Mouse (Mus musculus) layer of hippocampus, postnatal 25 days (tissue): Measurements from ENCODE around the gene Fkbp14. TPM values are rescaled to one million over a fixed set of nuclear protein-coding genes. Genes with fewer than 3 reads are reported as not detected.

Source experiments
- DNase-seq, 2 experiments: peaks; one replicate each; pipeline ENCODE4 v3.0.0; 2022; ENCODE audit warnings: mixed read lengths in 2 of 2, low spot score in 1 of 2; ENCODE audit errors: extremely low spot score in 1 of 2
- total RNA-seq, 2 experiments: library from RNA; stranded (reverse); gene quantifications; 2 replicates each; pipeline ENCODE4 v1.2.3; 2021

The Fkbp14 gene
- total RNA-seq, 2 experiments from 2014 or later: 12.1 to 12.8 TPM

- DNase-seq: no peak
Measured at GRCm38 (mm10) chr6:54590691-54591090, 6.4 kb downstream of the Fkbp14 start.

DNA sequence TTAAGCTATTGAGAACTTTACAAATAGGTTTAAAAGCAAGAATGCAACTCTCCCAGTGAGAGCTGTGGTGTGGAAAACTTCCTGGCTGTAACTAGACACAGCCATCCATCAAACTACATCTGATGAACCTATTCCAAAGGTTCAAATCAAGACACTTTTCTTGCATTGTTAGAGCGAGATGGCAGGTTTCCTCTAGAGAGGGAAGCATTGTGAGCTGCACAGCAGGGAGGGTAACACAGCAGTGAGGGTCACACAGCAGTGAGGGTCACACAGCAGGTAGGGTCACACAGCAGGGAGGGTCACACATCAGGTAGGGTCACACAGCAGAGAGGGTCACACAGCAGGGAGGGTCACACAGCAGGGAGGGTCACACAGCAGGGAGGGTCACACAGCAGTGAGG lies 8.9 kb downstream of the Fkbp14 start:
- DNase-seq: no peak

DNA sequence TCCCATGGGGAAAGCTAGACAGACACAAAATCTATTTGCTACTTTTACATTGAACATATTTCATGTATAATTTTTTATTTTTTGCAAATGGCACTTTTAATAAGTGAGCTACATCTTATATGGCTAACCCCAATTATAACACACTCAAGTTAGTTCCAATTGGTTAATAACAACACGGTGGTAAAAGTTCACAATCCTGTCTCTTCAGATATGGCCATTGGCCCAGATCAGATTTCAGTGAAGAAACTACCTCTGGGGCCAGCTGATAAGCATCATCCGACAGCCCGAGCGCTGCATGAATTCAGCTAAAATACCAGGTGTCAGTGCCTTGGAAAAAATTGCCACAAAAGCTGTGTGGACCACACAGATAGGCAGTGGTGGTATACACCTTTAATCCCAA lies 9.4 kb downstream of the Fkbp14 start:
- DNase-seq: no peak

DNA sequence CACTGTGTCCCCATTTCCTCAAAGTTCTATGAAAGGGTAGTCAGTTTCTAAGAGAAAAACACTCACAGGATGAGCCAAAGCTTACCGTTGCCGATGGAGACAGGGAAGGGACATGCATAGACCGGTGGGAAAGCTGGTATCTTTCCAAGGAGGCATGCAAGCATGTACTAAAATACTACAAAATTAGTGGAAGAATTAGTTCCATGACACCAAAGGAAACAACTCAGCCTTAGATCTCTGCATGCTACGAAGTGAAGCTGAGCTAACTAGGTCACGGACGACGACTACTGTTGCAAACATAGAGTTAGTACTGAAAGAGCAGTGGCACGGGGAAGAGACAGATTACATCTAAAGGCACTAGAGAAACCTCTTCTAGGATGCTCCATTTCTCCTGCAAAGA lies 10.2 kb downstream of the Fkbp14 start:
- no peak for DNase-seq

- DNase-seq: peak in 1 of 2 experiments; percentile 62
Measured at GRCm38 (mm10) chr6:54586175-54586574, 10.9 kb downstream of the Fkbp14 start.

DNA sequence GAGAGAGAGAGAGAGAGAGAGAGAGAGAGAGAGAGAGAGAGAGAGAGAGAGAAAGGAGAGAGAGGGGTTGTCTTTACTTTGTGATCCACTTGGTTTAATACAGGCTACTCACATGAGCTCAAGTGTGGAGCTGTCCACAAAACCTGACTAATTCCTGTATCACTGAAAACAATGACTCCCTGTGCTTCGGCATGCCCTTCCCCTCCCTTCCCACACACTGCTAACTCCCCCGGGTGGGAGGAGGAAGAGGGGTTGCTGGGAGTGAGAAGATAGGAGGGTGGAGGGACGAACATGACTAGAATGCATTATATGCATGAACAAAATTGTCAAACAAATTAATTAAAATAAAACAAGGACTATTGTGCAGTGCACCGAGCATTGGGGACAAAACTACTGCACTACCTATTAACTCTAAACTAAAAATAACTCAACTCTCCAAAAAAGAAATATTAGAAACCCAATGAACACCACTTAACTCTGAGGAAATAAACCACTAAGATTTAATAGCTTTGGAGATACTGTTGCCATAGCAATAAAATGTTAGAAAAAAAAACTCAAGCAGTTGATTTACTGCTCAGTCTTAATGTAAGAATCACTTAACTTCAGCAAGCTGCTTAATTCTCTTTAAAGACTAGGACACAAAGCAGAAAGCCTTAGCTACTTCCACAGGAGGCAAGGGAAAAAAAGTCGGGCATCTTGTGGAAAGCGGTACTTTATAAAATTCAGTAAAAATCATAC lies 23.7 kb downstream of the Fkbp14 start:
- DNase-seq: no peak

DNA sequence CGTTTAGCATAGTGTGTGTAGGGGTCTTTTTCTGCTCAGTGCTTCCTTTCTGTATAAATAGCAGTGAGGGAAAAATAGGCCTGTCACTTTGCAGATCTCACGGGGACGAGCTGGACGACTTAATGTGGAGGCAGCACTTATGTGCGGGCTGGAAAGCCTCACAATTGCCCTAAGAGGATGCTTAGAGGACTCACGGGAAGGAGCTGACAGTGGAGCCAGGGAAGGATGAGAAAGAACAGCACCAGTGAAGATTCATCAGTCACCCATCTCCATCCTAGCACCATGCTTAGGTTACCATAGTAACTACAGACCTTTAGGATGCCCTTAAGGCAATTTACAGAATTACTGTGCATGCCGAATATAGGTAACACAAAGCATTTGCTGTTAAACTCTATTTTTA lies 27.3 kb downstream of the Fkbp14 start:
- no peak for DNase-seq

DNA sequence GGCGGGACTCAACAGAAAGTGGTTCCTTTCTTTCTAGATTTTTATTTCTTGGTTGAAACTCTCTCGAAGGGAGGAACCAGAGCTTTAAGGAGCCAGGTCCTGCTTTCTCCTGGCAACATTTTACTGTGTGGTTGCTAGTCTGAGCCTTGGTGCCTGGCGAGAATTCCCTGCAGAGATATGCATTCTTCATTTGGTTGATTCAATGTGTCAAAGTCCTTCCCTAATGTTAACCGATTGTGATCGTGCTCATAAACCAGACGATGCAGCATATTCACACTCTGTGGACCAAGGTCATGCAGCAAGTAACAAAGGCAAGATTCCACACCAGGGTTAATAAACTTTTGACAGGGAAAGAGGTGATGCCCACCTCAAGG lies 30.6 kb downstream of the Fkbp14 start:
- no peak for DNase-seq

GRCm38 (mm10) chr6:54565665-54566545 lies 31.2 kb downstream of the Fkbp14 start, which contains the start of gene Scrn1:
Gene Scrn1, minus strand, starts transcription at chr6:54566489.
- DNase-seq: peak; percentile 62 to 64

DNA sequence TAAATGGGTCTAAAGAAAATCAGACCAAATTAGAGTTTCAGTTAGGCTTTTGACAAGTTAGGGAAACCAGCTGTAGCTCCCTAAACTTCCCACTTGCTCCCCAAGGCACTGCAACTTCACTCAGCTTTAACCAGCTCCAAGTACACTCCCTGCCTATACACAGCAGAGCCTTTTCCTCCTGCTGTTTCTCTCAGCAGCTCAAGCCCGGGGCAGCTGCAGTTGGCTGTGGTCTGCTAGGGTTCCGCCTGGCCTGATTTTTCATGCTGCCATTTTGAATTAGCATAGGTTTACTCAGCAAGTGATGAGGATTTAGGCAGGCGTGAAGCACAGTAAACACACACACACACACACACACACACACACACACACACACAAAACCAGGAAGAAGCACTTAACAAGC lies 32.1 kb downstream of the Fkbp14 start:
- DNase-seq: no peak

DNA sequence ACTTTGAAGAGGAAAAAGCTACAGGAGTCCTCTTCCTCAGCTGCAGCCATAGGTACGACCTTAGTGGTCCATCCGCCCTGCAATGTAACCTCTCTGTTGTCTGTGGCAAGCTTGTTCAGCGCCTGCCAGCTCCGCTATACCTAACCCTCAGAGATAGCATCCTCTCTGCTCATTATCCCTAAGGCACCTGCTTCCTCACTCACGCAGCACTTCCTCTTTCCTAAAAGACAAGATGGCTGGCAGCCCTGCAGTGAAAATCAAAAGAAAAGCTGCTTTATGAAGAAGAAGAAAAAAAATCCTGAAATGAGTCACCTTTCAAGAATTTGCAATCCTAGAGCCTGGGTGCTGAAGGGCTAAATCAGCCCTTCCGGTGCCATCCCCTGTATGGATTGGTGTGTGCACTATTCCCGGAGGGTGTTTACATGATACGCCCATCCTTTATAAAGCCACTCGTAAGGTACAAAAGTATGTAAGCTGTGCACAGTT lies 32.6 kb downstream of the Fkbp14 start:
- no peak for DNase-seq

- no peak for DNase-seq
Measured at GRCm38 (mm10) chr6:54563561-54563960, 33.5 kb downstream of the Fkbp14 start.

DNA sequence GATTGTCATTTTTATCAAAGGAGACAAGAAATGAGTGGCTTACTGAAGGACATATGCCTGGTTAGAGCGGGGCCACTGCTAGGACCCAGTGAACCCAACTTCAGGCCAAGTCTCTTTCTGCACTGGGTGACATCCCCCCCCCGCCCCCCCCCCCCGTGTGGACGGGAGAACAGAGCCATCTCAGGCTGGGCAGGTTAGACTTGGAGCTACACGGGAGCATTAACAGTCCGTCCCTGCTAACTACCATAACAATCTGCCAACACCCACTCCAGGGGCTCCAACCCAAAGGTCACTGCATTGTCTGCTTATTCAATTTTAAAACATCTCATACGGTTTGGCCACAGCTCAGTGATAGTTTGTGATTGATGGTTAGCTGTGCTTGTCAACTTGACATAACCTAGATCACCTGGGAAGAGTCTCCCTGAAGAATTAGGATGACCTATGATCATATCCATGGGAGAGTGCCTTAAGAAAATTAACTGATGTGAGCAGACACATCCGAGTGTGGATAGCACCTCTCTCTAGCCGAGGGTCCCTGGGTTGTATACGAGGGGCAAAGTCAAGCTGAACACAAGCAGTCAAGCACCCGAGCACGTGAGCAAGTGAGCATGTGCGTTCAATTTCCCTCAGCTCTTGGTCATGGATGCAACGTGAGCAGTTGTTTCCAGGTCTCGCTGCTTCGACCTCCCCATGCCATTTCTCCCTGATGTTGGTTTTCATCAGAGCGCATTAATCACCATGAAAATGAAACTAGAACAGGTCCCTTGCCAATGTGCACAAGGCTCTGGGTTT lies 34.9 kb downstream of the Fkbp14 start:
- DNase-seq: no peak

DNA sequence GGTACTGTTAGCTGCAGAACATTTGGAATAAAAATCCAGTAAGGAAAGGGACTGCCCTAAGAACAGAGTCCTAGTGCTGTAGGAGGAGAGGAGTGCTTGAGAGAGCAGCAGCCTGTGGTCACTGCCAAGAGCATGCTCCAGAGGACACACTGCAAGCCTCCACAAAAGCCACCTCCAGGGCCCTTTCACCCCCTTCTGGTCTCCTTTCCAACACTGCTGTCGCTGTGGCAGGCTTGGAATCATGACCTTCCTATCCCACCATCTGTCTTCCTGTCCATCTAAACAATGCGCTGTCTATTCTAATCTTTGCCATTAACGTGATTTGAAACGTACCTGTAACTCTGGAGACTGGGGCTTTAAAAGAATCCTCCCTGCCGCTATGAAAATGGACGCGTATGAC lies 38.6 kb downstream of the Fkbp14 start:
- DNase-seq: no peak

DNA sequence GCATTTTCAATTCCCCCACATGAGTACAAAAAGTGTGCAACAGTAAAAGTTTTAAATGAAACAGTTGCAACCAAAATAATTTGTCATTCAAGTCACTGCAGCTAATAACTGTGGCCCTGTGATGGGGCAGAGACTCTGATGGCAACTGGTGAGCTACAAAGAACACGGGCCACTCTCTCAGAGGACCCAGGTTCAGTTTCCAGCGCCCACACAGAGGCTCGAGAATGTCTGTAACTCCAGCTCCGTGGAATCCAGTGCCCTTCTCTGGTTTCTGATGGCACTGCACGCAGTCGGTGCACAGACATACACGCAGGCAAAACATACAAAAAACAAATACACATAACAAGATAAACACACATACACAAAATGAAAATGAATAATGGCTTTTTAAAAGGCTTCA lies 39.4 kb downstream of the Fkbp14 start:
- DNase-seq: no peak

DNA sequence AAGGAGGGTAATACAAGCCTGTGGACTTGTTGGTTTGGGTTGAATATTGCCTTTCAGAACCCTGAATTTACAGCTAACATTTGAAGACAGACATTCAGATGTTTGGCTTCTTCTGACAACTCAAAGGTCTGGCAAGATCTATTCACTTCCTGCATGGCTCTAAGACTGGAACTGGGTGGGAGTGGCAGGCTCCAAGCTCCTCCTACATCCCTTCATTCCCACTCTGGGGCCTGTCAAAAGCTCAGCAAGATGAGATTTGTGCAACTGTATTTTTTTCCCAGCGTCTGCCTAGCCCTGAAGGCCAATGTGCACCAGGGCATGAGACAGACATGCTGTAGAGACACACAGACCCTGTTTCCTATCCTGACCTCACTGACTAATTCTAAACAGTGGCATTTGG lies 41.3 kb downstream of the Fkbp14 start:
- DNase-seq: no peak

GRCm38 (mm10) chr6:54554341-54555110 lies 42.6 kb downstream of the Fkbp14 start:
- no peak for DNase-seq

DNA sequence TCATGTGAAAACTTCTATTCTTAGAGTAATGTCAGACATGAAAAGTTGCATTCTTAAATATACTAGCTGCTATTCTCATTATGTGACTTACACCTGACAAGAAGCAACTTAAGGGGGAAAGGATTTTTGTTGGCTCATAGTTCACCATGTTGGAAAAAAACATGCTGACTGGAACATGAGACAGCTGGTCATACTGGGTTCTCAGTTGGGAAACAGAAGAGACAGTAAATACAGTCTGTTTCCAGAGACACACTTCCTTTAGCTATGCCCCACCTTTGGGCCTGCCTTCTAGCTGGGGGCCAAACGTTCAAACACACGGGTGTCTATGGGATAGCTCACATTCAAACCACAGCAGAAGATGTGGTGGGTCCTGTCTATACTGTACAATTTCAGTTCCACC lies 43.5 kb downstream of the Fkbp14 start:
- DNase-seq: no peak

- no peak for DNase-seq
Measured at GRCm38 (mm10) chr6:54552721-54553413, 44.2 kb downstream of the Fkbp14 start.
